Mouse (Mus musculus) C2C12 (cell line): ENCODE results near the gene Tmem129. TPM values are rescaled to one million over a fixed set of nuclear protein-coding genes. Genes with fewer than 3 reads are reported as not detected.

ENCODE experiments used
- H3K27me3 ChIP-seq: one replicate; pipeline ENCODE4 v1.6.1; 2011; ENCODE audit not compliant: control insufficient read depth, insufficient read depth, insufficient read length
- H3K36me3 ChIP-seq: one replicate; pipeline ENCODE4 v1.6.1; 2011; ENCODE audit not compliant: control insufficient read depth, insufficient read depth
- H3K4me3 ChIP-seq: one replicate; pipeline ENCODE4 v1.5.1; 2011; ENCODE audit warnings: mild to moderate bottlenecking, control low read depth; ENCODE audit not compliant: poor library complexity, insufficient read depth, severe bottlenecking
- H3K79me2 ChIP-seq: one replicate; pipeline ENCODE4 v1.6.1; 2011; ENCODE audit not compliant: control insufficient read depth, insufficient read depth
- H3K79me3 ChIP-seq: one replicate; pipeline ENCODE4 v1.6.1; 2011; ENCODE audit warnings: low read depth, control low read depth
- H3ac ChIP-seq: one replicate; pipeline ENCODE3; 2011; ENCODE audit warnings: low read depth; ENCODE audit not compliant: control insufficient read depth, insufficient read length
- CEBPB ChIP-seq: IDR thresholded peaks from one replicate; pipeline ENCODE4 v1.6.1; 2011; ENCODE audit warnings: low read depth, mild to moderate bottlenecking, control low read depth, moderate library complexity
- CTCF ChIP-seq: IDR thresholded peaks from one replicate; pipeline ENCODE4 v1.5.1; 2011; ENCODE audit not compliant: control insufficient read depth, insufficient read depth, insufficient read length
- FOSL1 ChIP-seq: IDR thresholded peaks from one replicate; pipeline ENCODE4 v1.8.0; 2011; ENCODE audit warnings: mild to moderate bottlenecking, low read length; ENCODE audit not compliant: poor library complexity, insufficient read depth, severe bottlenecking
- MAX ChIP-seq: IDR thresholded peaks from one replicate; pipeline ENCODE4 v1.6.1; 2011; ENCODE audit warnings: mild to moderate bottlenecking, control low read depth
- MYOD1 ChIP-seq: IDR thresholded peaks from one replicate; pipeline ENCODE4 v1.6.1; 2011; ENCODE audit warnings: low read depth; ENCODE audit not compliant: control insufficient read depth, insufficient read length
- MYOG ChIP-seq: IDR thresholded peaks from one replicate; pipeline ENCODE4 v1.6.1; 2011; ENCODE audit not compliant: control insufficient read depth, insufficient read length; ENCODE audit errors: extremely low read depth
- USF1 ChIP-seq: IDR thresholded peaks from one replicate; pipeline ENCODE4 v1.6.1; 2011; ENCODE audit warnings: low read depth, mild to moderate bottlenecking, control low read depth, moderate library complexity
- long read RNA-seq, 2 experiments: library from polyadenylated mRNA; unstranded; transcript quantifications; one replicate each; pipeline ENCODE4 v2.0.0; 2019 to 2020
- polyA plus RNA-seq: library from polyadenylated mRNA; unstranded; fragments of >200 nt; fragmentation: generic; extraction: Trizol; gene quantifications from one replicate; pipeline ENCODE4 v1.2.1, GENCODE M21; 2012; ENCODE audit warnings: missing spikeins

The Tmem129 gene
- 26.1 TPM for polyA plus RNA-seq
- long read RNA-seq, experiment 1, transcript Tmem129-201 (4 exons, 2,828 nt) = major isoform, 20 of 34 reads
- long read RNA-seq, experiment 1, partial matches to known transcripts = 1 of 34 reads
- long read RNA-seq, experiment 1, other reads (novel, unspliced or antisense) = 10 of 34 reads
- long read RNA-seq, experiment 2, transcript Tmem129-201 (4 exons, 2,828 nt) = major isoform, 103 of 213 reads
- long read RNA-seq, experiment 2, transcript Tmem129-203 (4 exons, 2,369 nt) = minor isoform, 31 of 213 reads
- long read RNA-seq, experiment 2, partial matches to known transcripts = 7 of 213 reads
- long read RNA-seq, experiment 2, other reads (novel, unspliced or antisense) = 72 of 213 reads

GRCm38 (mm10) chr5:33657787-33658663 is at the start of gene Tmem129, which contains the start of gene Tacc3:
Tmem129 (minus strand) TSS chr5:33658416.
Tacc3 (plus strand) TSS chr5:33658128.
- TF ChIP-seq MAX (peak; percentile 30), MYOG (no peak)
- Histone ChIP-seq H3K79me3 (peaks cover 45% of the 10 kb centered on the region), H3K79me2 (peaks cover 81% of the 10 kb centered on the region), H3K4me3 (peak within 1 kb of the TSS; percentile 97), H3ac (peak within 1 kb of the TSS; percentile 80), H3K27me3 (no peaks in the 10 kb centered on the region), H3K36me3 (peaks cover 53% of the 10 kb centered on the region)

- Histone ChIP-seq H3K4me3 (no peak overlapping the region), H3K36me3 (no peaks in the 10 kb centered on the region), H3K79me2 (no peaks in the 10 kb centered on the region), H3ac (no peak overlapping the region), H3K79me3 (no peaks in the 10 kb centered on the region), H3K27me3 (peaks cover 54% of the 10 kb centered on the region)
- no peak for TF ChIP-seq MYOD1
- TF ChIP-seq MYOG = no peak
- no peak for TF ChIP-seq CEBPB
- no peak for TF ChIP-seq FOSL1
- no peak for TF ChIP-seq CTCF
- TF ChIP-seq USF1 = no peak
- no peak for TF ChIP-seq MAX
Measured at GRCm38 (mm10) chr5:33707163-33707562, 48.9 kb upstream of the Tmem129 start.

- Histone ChIP-seq H3K79me2 (no peaks in the 10 kb centered on the region), H3K36me3 (no peaks in the 10 kb centered on the region), H3K79me3 (no peaks in the 10 kb centered on the region), H3K4me3 (no peak overlapping the region), H3K27me3 (peaks cover 60% of the 10 kb centered on the region), H3ac (no peak overlapping the region)
- TF ChIP-seq FOSL1 (no peak), MYOG (no peak), MYOD1 (no peak), CTCF (no peak), CEBPB (no peak), MAX (no peak), USF1 (no peak)
Measured at GRCm38 (mm10) chr5:33706350-33706629, 48.1 kb upstream of the Tmem129 start.

- no peaks in the 10 kb centered on the region for H3K79me2 ChIP-seq
- peaks cover 64% of the 10 kb centered on the region for H3K27me3 ChIP-seq
- TF ChIP-seq CEBPB (no peak), USF1 (no peak), FOSL1 (no peak), MYOG (no peak), CTCF (no peak), MAX (no peak)
- H3ac ChIP-seq = no peak overlapping the region
- no peak overlapping the region for H3K4me3 ChIP-seq
- H3K79me3 ChIP-seq = no peaks in the 10 kb centered on the region
- H3K36me3 ChIP-seq = no peaks in the 10 kb centered on the region
Measured at GRCm38 (mm10) chr5:33705612-33706349, 47.6 kb upstream of the Tmem129 start.

- no peak overlapping the region for H3K4me3 ChIP-seq
- no peaks in the 10 kb centered on the region for H3K79me2 ChIP-seq
- no peaks in the 10 kb centered on the region for H3K79me3 ChIP-seq
- H3K36me3 ChIP-seq = no peaks in the 10 kb centered on the region
- H3ac ChIP-seq = no peak overlapping the region
- H3K27me3 ChIP-seq = peaks cover 71% of the 10 kb centered on the region
- TF ChIP-seq MYOG = no peak
- TF ChIP-seq CEBPB = no peak
- no peak for TF ChIP-seq MYOD1
- no peak for TF ChIP-seq FOSL1
Measured at GRCm38 (mm10) chr5:33704945-33705611, 46.9 kb upstream of the Tmem129 start.
